Comparison of ENCODE assay signal across 9 mouse cellular contexts in genomic region chr16:45690178-45690577, GRCm38 (mm10). TPM values are rescaled to one million over a fixed set of nuclear protein-coding genes. Genes with fewer than 3 reads are reported as not detected.
A peak's percentile ranks its signal among the peaks of the same experiment; 100 is the strongest.
DNase-seq lines count a peak whose midpoint lies in the region; ATAC-seq and TF ChIP-seq lines count a peak whose summit lies in the region.
"Had no signal": no experiment of that assay in that cellular context is flagged by ENCODE, and none has a peak within 500 bp of the region (broad histone marks: within the 10 kb centered on the region; RNA-seq: fewer than 3 reads in every experiment).

No protein-coding gene starts in this region.

- H3K27ac ChIP-seq in hindbrain, postnatal 0 days: peak overlapping the region; percentile 70
- peak overlapping the region; percentile 74 for H3K27ac ChIP-seq in neural tube, embryonic 13.5 days (replicated peaks)
- H3K27ac ChIP-seq in intestine, embryonic 16.5 days (ENCODE audit: low read length): no peak overlapping the region

- H3K9ac ChIP-seq in hindbrain, postnatal 0 days (replicated peaks; ENCODE audit: low read length): no peak overlapping the region
- no peak overlapping the region for H3K9ac ChIP-seq in neural tube, embryonic 13.5 days
- H3K9ac ChIP-seq in intestine, embryonic 16.5 days (ENCODE audit: low read depth, low read length): no peak overlapping the region

- no peak for TF ChIP-seq CTCF in hindbrain, postnatal 0 days (IDR thresholded peaks at IDR 0.05; ENCODE audit: low read depth)

- H3K27me3 ChIP-seq in hindbrain, postnatal 0 days (ENCODE audit: insufficient read depth, low read length): no peaks in the 10 kb centered on the region
- H3K27me3 ChIP-seq in neural tube, embryonic 13.5 days: no peaks in the 10 kb centered on the region
- no peaks in the 10 kb centered on the region for H3K27me3 ChIP-seq in intestine, embryonic 16.5 days (replicated peaks; ENCODE audit: control insufficient read depth, insufficient read depth, low read length)

- H3K36me3 ChIP-seq in hindbrain, postnatal 0 days (ENCODE audit: insufficient read depth, low read length): no peaks in the 10 kb centered on the region
- H3K36me3 ChIP-seq in neural tube, embryonic 13.5 days: no peaks in the 10 kb centered on the region
- H3K36me3 ChIP-seq in intestine, embryonic 16.5 days (ENCODE audit: control insufficient read depth, insufficient read depth, low read length): no peaks in the 10 kb centered on the region

- no peak overlapping the region for H3K4me3 ChIP-seq in hindbrain, postnatal 0 days (ENCODE audit: low read length)
- no peak overlapping the region for H3K4me3 ChIP-seq in neural tube, embryonic 13.5 days
- no peak overlapping the region for H3K4me3 ChIP-seq in intestine, embryonic 16.5 days (ENCODE audit: low read length)

- ATAC-seq in hindbrain, postnatal 0 days: peak; percentile 81
- ATAC-seq in neural tube, embryonic 13.5 days (ENCODE audit: low read depth): peak; percentile 87; the same call in 1 of the 2 replicates
- ATAC-seq in intestine, embryonic 16.5 days: no peak

- H3K9me3 ChIP-seq in hindbrain, postnatal 0 days (ENCODE audit: low read length): no peaks in the 10 kb centered on the region
- H3K9me3 ChIP-seq in neural tube, embryonic 13.5 days: no peaks in the 10 kb centered on the region
- no peaks in the 10 kb centered on the region for H3K9me3 ChIP-seq in intestine, embryonic 16.5 days (ENCODE audit: control insufficient read depth, low read length)

- H3K4me1 ChIP-seq in hindbrain, postnatal 0 days (ENCODE audit: insufficient read depth, low read length): peaks cover 8% of the 10 kb centered on the region
- peaks cover 12% of the 10 kb centered on the region for H3K4me1 ChIP-seq in neural tube, embryonic 13.5 days (replicated peaks)
- peaks cover 3% of the 10 kb centered on the region; the same call in 1 of the 2 replicates for H3K4me1 ChIP-seq in intestine, embryonic 16.5 days (ENCODE audit: control insufficient read depth, insufficient read depth, low read length)

- WGBS in hindbrain, postnatal 0 days: 4% methylated on average over 4 of the region's 4 CpGs
- 12% methylated on average over 4 of the region's 4 CpGs for WGBS in neural tube, embryonic 13.5 days
- 20% methylated on average over 4 of the region's 4 CpGs for WGBS in intestine, embryonic 16.5 days

- DNase-seq in T-cell, adult 2 months (ENCODE audit: low spot score): peak; percentile 25
- peak; percentile 54 for DNase-seq in embryo, embryonic 11 days
- DNase-seq in hindbrain, postnatal 0 days (ENCODE audit: low spot score): peak; percentile 77
- DNase-seq in ovary, postnatal 36 days (ENCODE audit: low spot score): no peak
- no peak for DNase-seq in gastrocnemius, adult 18-20 months (ENCODE audit: low spot score)
- DNase-seq: adrenal gland, postnatal 10 days had no signal

- H3K4me2 ChIP-seq in hindbrain, postnatal 0 days (ENCODE audit: low read depth, low read length): no peak overlapping the region
- H3K4me2 ChIP-seq in neural tube, embryonic 13.5 days: peak overlapping the region; percentile 24; the same call in 1 of the 2 replicates
- no peak overlapping the region for H3K4me2 ChIP-seq in intestine, embryonic 16.5 days (ENCODE audit: low read depth, low read length)

RNA-seq across cellular contexts. Expression of gene Tmprss7, which starts 3.3 kb away (rescaled TPM):
- total RNA-seq in hindbrain, postnatal 0 days (2014; rRNA removed): 0.58 and 0.73 TPM in 2 replicates
- polyA plus RNA-seq in hindbrain, postnatal 0 days (2015; fragmentation: Nextera tagmentation; extraction: Ambion mirVana): 0.55 and 0.59 TPM in 2 replicates
- polyA plus RNA-seq in neural tube, embryonic 13.5 days (2015; fragmentation: Nextera tagmentation; extraction: Ambion mirVana): 0.24 and 0.41 TPM in 2 replicates
- polyA plus RNA-seq in intestine, embryonic 16.5 days (2015; fragmentation: Nextera tagmentation; extraction: Ambion mirVana): 0.12 and 0.15 TPM in 2 replicates
- total RNA-seq in gastrocnemius, adult 18-20 months (2021): not detected
- total RNA-seq: megakaryocyte-erythroid progenitor cell, adult 5-6 weeks had no signal

RNA-seq across cellular contexts. Expression of gene Tagln3, which starts 34.2 kb away (rescaled TPM):
- 190 and 198 TPM in 2 replicates for total RNA-seq in hindbrain, postnatal 0 days (2014; rRNA removed)
- polyA plus RNA-seq in hindbrain, postnatal 0 days (2015; fragmentation: Nextera tagmentation; extraction: Ambion mirVana): 302 and 317 TPM in 2 replicates
- polyA plus RNA-seq in neural tube, embryonic 13.5 days (2015; fragmentation: Nextera tagmentation; extraction: Ambion mirVana): 732 and 735 TPM in 2 replicates
- polyA plus RNA-seq in intestine, embryonic 16.5 days (2015; fragmentation: Nextera tagmentation; extraction: Ambion mirVana): 21.0 and 24.7 TPM in 2 replicates
- total RNA-seq in gastrocnemius, adult 18-20 months (2021): under 1 TPM; 0.18 to 0.47 TPM
- total RNA-seq: megakaryocyte-erythroid progenitor cell, adult 5-6 weeks had no signal

RNA-seq across cellular contexts. Expression of gene BC016579, which starts 36.3 kb away (rescaled TPM):
- total RNA-seq in hindbrain, postnatal 0 days (2014; rRNA removed): not detected in 2 replicates
- polyA plus RNA-seq in hindbrain, postnatal 0 days (2015; fragmentation: Nextera tagmentation; extraction: Ambion mirVana): not detected in 2 replicates
- not detected in 2 replicates for polyA plus RNA-seq in neural tube, embryonic 13.5 days (2015; fragmentation: Nextera tagmentation; extraction: Ambion mirVana)
- polyA plus RNA-seq in intestine, embryonic 16.5 days (2015; fragmentation: Nextera tagmentation; extraction: Ambion mirVana): 4.8 and 5.2 TPM in 2 replicates
- not detected for total RNA-seq in gastrocnemius, adult 18-20 months (2021)
- total RNA-seq: megakaryocyte-erythroid progenitor cell, adult 5-6 weeks had no signal

RNA-seq across cellular contexts. Expression of gene Abhd10, which starts 52.6 kb away (rescaled TPM):
- total RNA-seq in hindbrain, postnatal 0 days (2014; rRNA removed): 19.0 and 21.7 TPM in 2 replicates
- polyA plus RNA-seq in hindbrain, postnatal 0 days (2015; fragmentation: Nextera tagmentation; extraction: Ambion mirVana): 34.4 and 36.2 TPM in 2 replicates
- 41.2 and 44.8 TPM in 2 replicates for polyA plus RNA-seq in neural tube, embryonic 13.5 days (2015; fragmentation: Nextera tagmentation; extraction: Ambion mirVana)
- 29.3 and 35.2 TPM in 2 replicates for polyA plus RNA-seq in intestine, embryonic 16.5 days (2015; fragmentation: Nextera tagmentation; extraction: Ambion mirVana)
- total RNA-seq in gastrocnemius, adult 18-20 months (2021): 10 to 100 TPM; 11.3 to 13.8 TPM

Comparison
In these comparisons a context has a peak if more than half of its experiments do, and no peak if none do; other contexts are left out.
1. DNase-seq: peak in T-cell, adult 2 months (single experiment), embryo, embryonic 11 days (single experiment) and hindbrain, postnatal 0 days (single experiment); none in ovary, postnatal 36 days (single experiment) and gastrocnemius, adult 18-20 months (single experiment).
2. RNA of gene Tagln3, which starts 34.2 kb away (polyA plus RNA-seq): 732 to 735 TPM in neural tube, embryonic 13.5 days and 302 to 317 TPM in hindbrain, postnatal 0 days; 21.0 to 24.7 TPM in intestine, embryonic 16.5 days; every median in the first group is over 10 times any median in the second.